Mouse (Mus musculus): Measurements from ENCODE around the gene Siah3. TPM values are rescaled to one million over a fixed set of nuclear protein-coding genes. Genes with fewer than 3 reads are reported as not detected.
A peak's percentile ranks its signal among the peaks of the same experiment; 100 is the strongest.

The Siah3 gene
- polyA plus RNA-seq, 1 experiment from 2014 or later: 5.6 TPM

DNA sequence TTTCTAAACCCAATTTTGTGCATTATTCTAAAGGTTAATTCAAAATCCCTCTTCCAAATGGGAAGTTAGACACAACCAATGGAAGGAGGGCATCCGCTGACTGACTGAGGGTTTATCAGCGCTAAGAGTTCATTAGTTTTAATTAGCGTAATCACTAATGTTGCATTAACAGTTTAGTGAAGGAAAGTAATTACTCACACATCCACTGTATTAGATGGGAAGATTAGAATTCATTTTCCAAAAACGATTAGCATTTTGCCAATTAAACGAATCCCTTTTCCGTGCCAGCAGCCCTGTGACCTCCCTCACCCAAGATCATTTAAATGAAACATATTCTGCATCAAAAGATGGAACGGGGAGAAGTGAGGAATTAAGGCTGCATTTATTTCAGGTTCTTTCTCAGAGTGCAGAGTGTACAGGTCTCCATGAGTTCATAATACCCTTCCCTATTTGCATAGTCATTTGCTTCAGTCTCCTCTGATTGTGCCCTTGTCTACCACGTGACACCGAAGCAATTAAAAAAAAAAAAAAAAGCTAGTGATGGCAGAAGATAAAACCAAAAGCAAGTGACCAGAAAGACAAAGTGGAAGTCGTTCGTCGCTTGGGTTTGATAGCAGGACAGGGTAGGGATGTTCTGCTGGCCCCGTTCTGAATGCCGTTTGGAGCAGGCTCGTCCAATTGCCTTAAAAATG, 62.6 kb downstream of the Siah3 start:
- H3K9me3 ChIP-seq (ENCODE audit: control insufficient read depth, low read length): no peaks in the 10 kb centered on the region
- H3K4me1 ChIP-seq (ENCODE audit: control insufficient read depth, insufficient read depth, low read length): peaks cover 11% of the 10 kb centered on the region
- no peak overlapping the region for H3K4me3 ChIP-seq (replicated peaks; ENCODE audit: low read depth, low read length)
- H3K27ac ChIP-seq (replicated peaks; ENCODE audit: low read depth, low read length): 0 out of 2 replicates have a peak overlapping the region, but pooled peaks have one; percentile 42
- DNase-seq (peak; percentile 29), ATAC-seq (ENCODE audit: low FRiP score, low TSS enrichment) (no peak)
- no peaks in the 10 kb centered on the region for H3K36me3 ChIP-seq (ENCODE audit: control insufficient read depth, insufficient read depth, low read length)
- H3K27me3 ChIP-seq (ENCODE audit: control insufficient read depth, insufficient read depth, low read length): no peaks in the 10 kb centered on the region
- no peak overlapping the region for H3K4me2 ChIP-seq (ENCODE audit: low read length)
- 73% methylated on average over 15 of the region's 15 CpGs for WGBS
- no peak overlapping the region for H3K9ac ChIP-seq (replicated peaks; ENCODE audit: low read length)

DNA sequence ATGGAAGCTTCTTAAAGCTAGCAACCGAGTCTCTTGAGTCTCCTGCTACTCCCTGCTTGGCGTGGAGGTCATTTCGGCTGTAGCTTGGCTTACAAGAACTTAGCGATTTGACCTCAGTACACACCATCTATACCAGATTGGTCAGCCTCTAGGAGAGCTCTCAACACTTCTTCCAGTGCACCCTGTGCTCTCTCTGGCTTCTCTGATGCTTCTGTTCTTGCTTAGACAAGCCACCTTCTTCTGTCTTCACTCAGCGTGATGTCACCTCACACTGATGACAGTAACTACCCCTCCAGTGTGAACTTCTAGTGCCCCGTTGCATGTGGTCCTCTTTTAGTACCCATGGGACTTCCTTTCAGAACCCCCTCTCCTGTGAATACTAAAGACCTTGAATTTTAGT, 63.1 kb downstream of the Siah3 start:
- no peaks in the 10 kb centered on the region for H3K27me3 ChIP-seq (ENCODE audit: control insufficient read depth, insufficient read depth, low read length)
- no peak overlapping the region for H3K4me3 ChIP-seq (replicated peaks; ENCODE audit: low read depth, low read length)
- H3K4me1 ChIP-seq (ENCODE audit: control insufficient read depth, insufficient read depth, low read length): peaks cover 11% of the 10 kb centered on the region
- H3K9me3 ChIP-seq (ENCODE audit: control insufficient read depth, low read length): no peaks in the 10 kb centered on the region
- ATAC-seq (ENCODE audit: low FRiP score, low TSS enrichment) (no peak), DNase-seq (no peak)
- 95% methylated on average over 6 of the region's 6 CpGs for WGBS
- H3K36me3 ChIP-seq (ENCODE audit: control insufficient read depth, insufficient read depth, low read length): no peaks in the 10 kb centered on the region
- H3K27ac ChIP-seq (replicated peaks; ENCODE audit: low read depth, low read length): 0 out of 2 replicates have a peak overlapping the region, but pooled peaks have one; percentile 42
- H3K9ac ChIP-seq (replicated peaks; ENCODE audit: low read length): no peak overlapping the region
- H3K4me2 ChIP-seq (ENCODE audit: low read length): no peak overlapping the region

DNA sequence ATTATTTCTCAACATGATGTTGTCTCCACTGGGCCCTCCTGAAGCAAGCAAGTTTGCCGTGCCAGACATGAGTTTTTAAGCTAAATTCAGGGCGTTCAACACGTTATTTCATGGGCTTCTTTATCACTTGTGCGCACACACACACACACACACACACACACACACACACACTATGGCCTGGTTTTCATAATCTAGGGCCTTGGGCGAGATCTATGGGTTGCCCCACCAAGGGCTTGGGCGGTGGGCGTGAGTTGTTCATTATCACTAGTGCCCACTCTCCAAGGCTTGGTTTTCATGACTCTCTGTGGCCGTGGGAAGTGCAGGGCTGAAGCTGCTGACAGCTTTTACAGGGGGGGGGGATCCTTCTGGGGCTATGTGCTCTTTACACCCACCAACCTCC, 63.9 kb downstream of the Siah3 start:
- ATAC-seq (ENCODE audit: low FRiP score, low TSS enrichment) (no peak), DNase-seq (no peak)
- Histone ChIP-seq H3K27ac (replicated peaks; ENCODE audit: low read depth, low read length) (no peak overlapping the region), H3K9me3 (ENCODE audit: control insufficient read depth, low read length) (no peaks in the 10 kb centered on the region), H3K4me1 (ENCODE audit: control insufficient read depth, insufficient read depth, low read length) (peaks cover 11% of the 10 kb centered on the region), H3K4me2 (ENCODE audit: low read length) (no peak overlapping the region), H3K9ac (replicated peaks; ENCODE audit: low read length) (no peak overlapping the region), H3K27me3 (ENCODE audit: control insufficient read depth, insufficient read depth, low read length) (no peaks in the 10 kb centered on the region), H3K36me3 (ENCODE audit: control insufficient read depth, insufficient read depth, low read length) (no peaks in the 10 kb centered on the region), H3K4me3 (replicated peaks; ENCODE audit: low read depth, low read length) (no peak overlapping the region)
- 92% methylated on average over 8 of the region's 8 CpGs for WGBS

DNA sequence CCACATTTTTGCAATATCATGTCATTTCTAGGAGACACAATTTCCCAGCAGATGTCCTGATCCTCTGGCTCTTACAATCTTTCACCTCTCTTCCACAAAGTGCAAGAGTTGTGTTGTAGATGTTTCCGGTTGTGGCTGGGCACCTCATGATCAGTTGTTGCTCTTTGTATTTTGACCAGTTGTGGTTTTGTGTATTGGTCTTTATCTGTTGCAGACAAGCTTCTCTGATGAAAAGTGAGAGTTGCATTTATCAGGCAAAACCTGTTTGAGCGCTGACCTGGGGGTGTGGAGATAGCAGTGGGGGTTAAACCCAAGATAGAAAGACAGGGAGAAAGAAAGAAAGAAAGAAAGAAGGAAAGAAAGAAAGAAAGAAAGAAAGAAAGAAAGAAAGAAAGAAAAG, 68.9 kb downstream of the Siah3 start:
- H3K36me3 ChIP-seq (ENCODE audit: control insufficient read depth, insufficient read depth, low read length): no peaks in the 10 kb centered on the region
- no peak overlapping the region for H3K4me3 ChIP-seq (replicated peaks; ENCODE audit: low read depth, low read length)
- DNase-seq (no peak), ATAC-seq (ENCODE audit: low FRiP score, low TSS enrichment) (no peak)
- peaks cover 7% of the 10 kb centered on the region for H3K4me1 ChIP-seq (ENCODE audit: control insufficient read depth, insufficient read depth, low read length)
- H3K27me3 ChIP-seq (ENCODE audit: control insufficient read depth, insufficient read depth, low read length): no peaks in the 10 kb centered on the region
- H3K9me3 ChIP-seq (ENCODE audit: control insufficient read depth, low read length): no peaks in the 10 kb centered on the region
- no peak overlapping the region for H3K4me2 ChIP-seq (ENCODE audit: low read length)
- no peak overlapping the region for H3K27ac ChIP-seq (replicated peaks; ENCODE audit: low read depth, low read length)
- H3K9ac ChIP-seq (replicated peaks; ENCODE audit: low read length): no peak overlapping the region
- 95% methylated on average over 2 of the region's 2 CpGs for WGBS

DNA sequence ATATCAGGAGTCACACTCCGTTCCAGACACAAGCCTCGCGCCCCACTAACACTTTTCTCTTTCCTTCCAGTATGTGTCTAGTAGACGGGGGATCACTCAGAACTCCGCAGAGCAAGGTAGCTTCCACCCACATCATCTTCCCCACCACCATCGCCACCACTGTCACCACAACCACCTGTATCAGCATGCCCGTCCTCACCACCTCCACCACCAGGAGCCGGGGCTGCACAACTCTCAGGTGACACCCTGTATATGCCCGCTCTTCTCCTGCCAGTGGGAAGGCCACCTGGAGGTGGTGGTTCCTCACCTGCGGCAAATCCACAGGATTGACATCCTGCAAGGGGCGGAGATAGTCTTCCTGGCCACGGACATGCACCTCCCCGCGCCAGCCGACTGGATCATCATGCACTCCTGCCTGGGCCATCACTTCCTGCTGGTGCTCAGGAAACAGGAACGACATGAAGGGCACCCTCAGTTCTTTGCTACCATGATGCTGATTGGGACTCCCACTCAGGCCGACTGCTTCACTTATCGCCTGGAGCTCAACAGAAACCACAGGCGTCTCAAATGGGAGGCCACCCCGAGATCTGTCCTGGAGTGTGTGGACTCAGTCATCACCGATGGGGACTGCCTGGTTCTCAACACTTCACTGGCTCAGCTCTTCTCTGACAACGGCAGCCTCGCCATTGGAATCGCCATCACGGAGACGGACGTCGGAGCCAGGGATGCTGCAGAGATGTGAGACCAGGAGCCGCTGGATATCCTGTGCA, 69.8 kb downstream of the Siah3 start:
- Histone ChIP-seq H3K9me3 (ENCODE audit: control insufficient read depth, low read length) (no peaks in the 10 kb centered on the region), H3K9ac (replicated peaks; ENCODE audit: low read length) (no peak overlapping the region), H3K27ac (replicated peaks; ENCODE audit: low read depth, low read length) (no peak overlapping the region), H3K27me3 (ENCODE audit: control insufficient read depth, insufficient read depth, low read length) (no peaks in the 10 kb centered on the region), H3K4me3 (replicated peaks; ENCODE audit: low read depth, low read length) (no peak overlapping the region), H3K36me3 (ENCODE audit: control insufficient read depth, insufficient read depth, low read length) (no peaks in the 10 kb centered on the region), H3K4me2 (ENCODE audit: low read length) (no peak overlapping the region), H3K4me1 (ENCODE audit: control insufficient read depth, insufficient read depth, low read length) (peaks cover 7% of the 10 kb centered on the region)
- 92% methylated on average over 29 of the region's 29 CpGs for WGBS
- ATAC-seq (ENCODE audit: low FRiP score, low TSS enrichment) (no peak), DNase-seq (no peak)

DNA sequence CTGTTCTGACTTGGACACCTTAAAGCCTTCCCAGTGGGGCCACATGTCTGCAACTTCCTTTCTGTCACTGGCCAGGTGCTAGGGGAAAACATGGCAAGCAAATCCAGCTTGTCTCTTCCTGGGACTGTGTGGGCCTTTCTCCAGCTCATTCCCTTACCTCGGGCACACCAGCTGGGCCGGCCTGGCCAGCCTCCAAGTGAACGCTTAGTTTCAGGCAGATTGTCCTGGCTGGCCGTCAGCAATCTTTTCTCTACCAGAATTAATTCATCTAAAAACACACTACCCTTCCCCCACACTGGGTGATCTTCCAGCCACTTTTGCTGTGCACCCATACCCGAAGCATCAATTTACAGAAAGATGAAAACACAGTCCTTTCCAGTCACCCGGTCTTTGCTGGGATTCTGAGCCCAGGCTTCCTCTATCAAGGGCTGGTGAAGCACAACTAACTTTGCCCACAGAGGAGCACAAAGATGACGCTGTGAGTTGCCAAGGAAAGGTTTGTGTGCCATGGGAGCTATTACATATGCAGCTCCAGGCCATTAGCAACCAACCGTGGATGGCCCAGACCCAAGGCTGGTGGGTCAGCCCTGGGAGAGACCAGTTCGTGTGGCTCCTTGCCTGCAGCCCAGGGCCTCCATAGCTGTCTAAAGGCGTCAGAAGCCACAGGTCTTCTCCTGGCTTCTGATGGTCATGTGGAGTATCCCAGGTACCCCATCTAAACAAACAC, 71.8 kb downstream of the Siah3 start:
- H3K9me3 ChIP-seq (ENCODE audit: control insufficient read depth, low read length): no peaks in the 10 kb centered on the region
- 59% methylated on average over 10 of the region's 10 CpGs for WGBS
- peak; percentile 73 for ATAC-seq (ENCODE audit: low FRiP score, low TSS enrichment)
- peak; percentile 80 for DNase-seq
- H3K36me3 ChIP-seq (ENCODE audit: control insufficient read depth, insufficient read depth, low read length): no peaks in the 10 kb centered on the region
- H3K4me1 ChIP-seq (ENCODE audit: control insufficient read depth, insufficient read depth, low read length): peaks cover 26% of the 10 kb centered on the region
- no peak overlapping the region for H3K4me2 ChIP-seq (ENCODE audit: low read length)
- H3K27ac ChIP-seq (replicated peaks; ENCODE audit: low read depth, low read length): peak overlapping the region; percentile 66
- no peak overlapping the region for H3K4me3 ChIP-seq (replicated peaks; ENCODE audit: low read depth, low read length)
- no peaks in the 10 kb centered on the region for H3K27me3 ChIP-seq (ENCODE audit: control insufficient read depth, insufficient read depth, low read length)
- H3K9ac ChIP-seq (replicated peaks; ENCODE audit: low read length): no peak overlapping the region

DNA sequence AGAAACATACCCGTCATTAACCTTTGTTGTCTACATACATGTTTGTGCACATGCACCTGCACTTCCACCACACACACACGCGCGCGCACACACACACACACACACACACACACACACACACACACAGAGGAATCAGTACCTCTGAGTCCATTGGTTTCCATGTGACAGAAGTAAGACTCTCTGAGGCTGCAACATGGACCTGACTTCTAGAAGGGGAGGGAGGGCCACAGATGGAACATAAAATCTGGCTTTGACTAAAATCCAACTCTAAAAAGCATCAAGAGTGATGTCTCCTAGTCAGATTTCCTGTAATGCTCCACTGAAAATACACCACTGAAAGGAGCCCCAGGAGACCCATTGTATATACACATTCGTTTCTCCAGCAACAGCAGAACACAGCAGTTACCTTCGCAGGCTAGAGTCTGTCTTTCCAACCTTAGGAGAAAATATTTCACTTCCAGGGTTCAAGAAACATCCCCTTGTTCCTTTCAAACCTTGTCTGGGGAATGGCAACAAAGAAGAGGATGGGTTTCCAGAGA, 75.1 kb downstream of the Siah3 start:
- ATAC-seq (ENCODE audit: low FRiP score, low TSS enrichment) (no peak), DNase-seq (no peak)
- H3K9ac ChIP-seq (replicated peaks; ENCODE audit: low read length): no peak overlapping the region
- no peak overlapping the region for H3K27ac ChIP-seq (replicated peaks; ENCODE audit: low read depth, low read length)
- H3K36me3 ChIP-seq (ENCODE audit: control insufficient read depth, insufficient read depth, low read length): no peaks in the 10 kb centered on the region
- WGBS: 74% methylated on average over 7 of the region's 7 CpGs
- H3K27me3 ChIP-seq (ENCODE audit: control insufficient read depth, insufficient read depth, low read length): no peaks in the 10 kb centered on the region
- H3K9me3 ChIP-seq (ENCODE audit: control insufficient read depth, low read length): no peaks in the 10 kb centered on the region
- H3K4me1 ChIP-seq (ENCODE audit: control insufficient read depth, insufficient read depth, low read length): peaks cover 33% of the 10 kb centered on the region
- no peak overlapping the region for H3K4me2 ChIP-seq (ENCODE audit: low read length)
- H3K4me3 ChIP-seq (replicated peaks; ENCODE audit: low read depth, low read length): no peak overlapping the region

DNA sequence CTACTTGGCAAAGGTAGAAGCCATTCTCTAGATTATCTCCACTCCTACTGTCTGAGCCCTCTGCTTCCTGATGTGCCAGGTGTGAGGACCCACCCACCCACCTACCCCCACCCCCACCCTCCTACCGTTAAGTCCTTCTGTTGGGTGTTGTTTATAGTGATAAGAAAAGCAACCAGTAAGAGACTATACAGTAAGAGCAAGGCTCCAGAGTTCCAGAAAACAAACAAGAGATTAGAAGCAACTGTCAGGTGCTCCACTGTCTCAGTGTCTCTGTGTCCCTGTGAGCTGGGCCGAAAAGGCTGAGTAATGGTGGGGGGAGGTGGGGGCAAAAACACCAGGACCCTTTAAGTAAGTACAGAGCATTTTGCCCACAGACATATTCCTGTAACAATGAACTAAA, 83.4 kb downstream of the Siah3 start:
- ATAC-seq (ENCODE audit: low FRiP score, low TSS enrichment) (no peak), DNase-seq (no peak)
- Histone ChIP-seq H3K27ac (replicated peaks; ENCODE audit: low read depth, low read length) (no peak overlapping the region), H3K4me3 (replicated peaks; ENCODE audit: low read depth, low read length) (no peak overlapping the region), H3K4me1 (ENCODE audit: control insufficient read depth, insufficient read depth, low read length) (peaks cover 32% of the 10 kb centered on the region), H3K9me3 (ENCODE audit: control insufficient read depth, low read length) (no peaks in the 10 kb centered on the region), H3K9ac (replicated peaks; ENCODE audit: low read length) (no peak overlapping the region), H3K27me3 (ENCODE audit: control insufficient read depth, insufficient read depth, low read length) (no peaks in the 10 kb centered on the region), H3K36me3 (ENCODE audit: control insufficient read depth, insufficient read depth, low read length) (no peaks in the 10 kb centered on the region), H3K4me2 (ENCODE audit: low read length) (no peak overlapping the region)
- WGBS: 73% methylated on average over 2 of the region's 2 CpGs
